Mouse (Mus musculus) liver, embryonic 14.5 days (tissue): ENCODE data around the gene Dyrk1a.

ENCODE experiments used
- CTCF ChIP-seq: IDR thresholded peaks from 2 replicates; pipeline ENCODE4 v1.5.1; 2016; ENCODE audit warnings: antibody characterized with exemption, low read depth, control low read depth
- EP300 ChIP-seq: IDR thresholded peaks from 2 replicates; pipeline ENCODE4 v1.6.1; 2016; ENCODE audit warnings: antibody characterized with exemption, low read depth

- TF ChIP-seq CTCF = no peak
- TF ChIP-seq EP300 = no peak
Measured at GRCm38 (mm10) chr16:94525955-94526343, 43.9 kb upstream of the Dyrk1a start.
